Mouse (Mus musculus) cerebellum, adult 18-20 months (tissue): ENCODE results near the gene Mefv.

Source experiments
- DNase-seq, 2 experiments: peaks; one replicate each; pipeline ENCODE4 v3.0.0; 2021

Gene Mefv

DNA sequence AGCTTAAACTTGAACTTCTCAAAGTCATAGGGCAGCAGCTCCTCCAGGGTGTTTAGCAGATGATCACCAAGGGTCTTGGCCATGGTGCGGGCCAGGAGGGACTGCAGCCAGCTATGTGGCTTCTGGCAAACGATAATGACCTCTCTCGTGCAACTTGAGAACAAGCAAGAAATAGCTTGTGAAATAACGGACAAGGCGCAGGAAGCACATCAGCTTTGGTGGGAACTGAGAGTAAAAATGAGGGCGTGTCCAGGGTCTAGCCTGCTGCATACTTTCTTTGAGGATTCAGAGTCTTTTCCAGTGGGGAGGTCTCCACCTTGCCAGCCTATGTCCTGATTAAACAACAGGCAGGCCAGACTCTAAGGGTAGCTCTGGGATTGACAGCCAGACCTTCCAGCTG, at the start of gene Mefv:
Gene Mefv, minus strand, starts transcription at position 118 of the 400 bp plus-strand sequence.
- no peak for DNase-seq

DNA sequence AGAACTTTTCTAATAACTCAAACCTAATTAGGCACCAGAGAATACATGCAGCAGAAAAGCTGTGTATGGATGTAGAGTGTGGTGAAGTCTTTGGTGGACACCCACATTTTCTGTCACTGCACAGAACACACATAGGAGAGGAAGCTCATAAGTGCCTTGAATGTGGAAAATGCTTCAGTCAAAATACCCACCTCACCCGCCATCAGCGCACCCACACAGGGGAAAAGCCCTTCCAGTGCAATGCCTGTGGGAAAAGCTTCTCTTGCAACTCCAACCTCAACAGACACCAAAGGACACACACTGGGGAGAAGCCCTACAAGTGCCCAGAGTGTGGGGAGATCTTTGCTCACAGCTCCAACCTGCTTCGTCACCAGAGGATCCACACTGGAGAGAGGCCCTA, 31.1 kb upstream of the Mefv start:
- DNase-seq, result no peak

DNA sequence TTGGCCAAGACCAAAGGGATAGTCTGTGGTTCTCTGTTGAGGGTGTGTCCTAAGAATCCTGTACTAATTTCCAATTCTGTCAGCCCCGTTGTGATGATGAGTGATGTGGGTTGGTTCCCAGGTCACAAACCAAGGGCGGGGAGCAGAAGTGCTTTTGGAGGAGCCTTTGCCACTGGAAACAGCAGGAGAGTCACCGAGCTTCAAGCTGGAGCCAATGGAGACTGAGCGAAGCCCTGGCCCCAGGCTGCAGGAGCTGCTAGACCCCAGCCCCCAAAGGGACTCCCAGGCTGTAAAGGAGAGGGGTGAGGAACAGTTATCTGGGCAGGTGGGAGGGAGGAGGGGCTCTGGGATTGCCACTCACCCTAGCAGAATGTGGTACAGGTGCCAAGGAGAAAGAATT, 27.8 kb upstream of the Mefv start:
- DNase-seq, result peak in 1 of 2 experiments; percentile 9

DNA sequence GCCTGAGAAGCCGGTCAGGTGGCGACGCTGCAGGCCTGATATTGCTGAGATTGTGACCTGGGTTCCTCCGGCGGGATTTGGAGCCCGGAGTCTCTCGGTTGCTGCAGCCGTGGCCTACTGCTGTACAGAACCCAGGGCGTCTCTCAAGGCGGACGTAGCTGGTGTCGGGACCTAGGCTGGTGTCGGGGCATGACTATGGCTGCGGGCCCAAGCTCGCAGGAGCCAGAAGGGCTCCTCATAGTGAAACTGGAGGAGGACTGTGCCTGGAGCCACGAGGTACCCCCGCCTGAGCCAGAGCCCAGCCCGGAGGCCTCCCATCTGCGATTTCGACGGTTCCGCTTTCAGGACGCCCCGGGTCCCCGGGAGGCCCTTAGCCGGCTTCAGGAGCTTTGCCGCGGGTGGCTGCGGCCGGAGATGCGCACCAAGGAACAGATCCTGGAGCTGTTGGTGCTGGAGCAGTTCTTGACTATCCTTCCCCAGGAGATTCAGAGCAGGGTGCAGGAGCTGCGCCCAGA, 26.3 kb upstream of the Mefv start:
- DNase-seq, result no peak

DNA sequence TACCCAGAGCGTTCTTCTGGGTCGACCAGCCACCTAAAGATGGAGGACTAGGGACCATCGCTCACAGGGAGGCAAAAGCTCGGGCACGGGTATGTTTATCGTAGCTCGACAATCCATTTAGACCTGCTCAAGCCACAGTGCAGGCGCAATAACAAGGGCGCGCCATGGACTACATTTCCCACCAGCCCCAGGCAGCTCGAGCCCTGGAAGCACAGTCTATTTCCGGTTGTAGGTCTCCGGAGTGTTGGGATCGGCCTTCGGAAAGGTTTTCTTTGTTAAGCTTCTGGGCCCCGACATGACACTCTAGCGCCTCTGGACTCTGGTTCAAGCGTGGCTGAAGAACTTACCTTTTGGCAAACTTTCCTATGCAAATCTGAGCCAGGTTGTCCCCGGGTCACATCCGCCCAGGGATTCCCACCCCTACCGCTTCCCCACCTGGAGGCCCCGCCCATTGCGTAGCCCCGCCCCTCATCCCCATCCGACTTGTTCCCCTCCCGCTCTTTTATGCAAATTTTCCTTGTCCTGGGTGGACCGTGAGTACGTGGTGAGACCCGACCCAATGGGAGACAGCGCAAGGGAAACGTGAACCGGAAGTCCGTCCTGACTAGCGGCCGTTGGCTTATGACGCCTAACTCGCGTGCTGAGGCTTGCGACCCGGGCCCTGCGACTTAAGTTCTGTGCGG, 25.7 kb upstream of the Mefv start, which contains the start of gene Zfp263:
Gene Zfp263, plus strand, starts transcription at position 591 of the 683 bp plus-strand sequence.
- DNase-seq, result peak; percentile 91 to 95

DNA sequence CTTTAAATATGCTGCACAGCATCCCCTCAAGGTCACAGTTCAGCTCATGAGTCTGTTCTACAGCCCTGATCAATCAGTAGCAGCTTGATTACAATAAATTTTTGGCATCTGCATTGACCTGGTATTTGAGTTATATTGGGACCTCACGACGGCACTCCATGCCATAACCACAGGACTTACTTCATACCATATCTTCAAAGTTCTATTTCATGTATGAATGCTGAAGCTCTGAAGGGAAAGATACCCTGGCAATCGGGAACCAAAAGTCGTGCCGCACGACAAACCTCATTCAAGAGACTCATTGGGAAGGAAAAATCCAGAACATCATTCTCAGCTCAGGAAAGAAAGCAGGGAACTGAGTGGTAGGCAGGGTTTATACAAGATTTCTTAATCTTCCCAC, 24.6 kb upstream of the Mefv start:
- DNase-seq, result peak in 1 of 2 experiments; percentile 15

DNA sequence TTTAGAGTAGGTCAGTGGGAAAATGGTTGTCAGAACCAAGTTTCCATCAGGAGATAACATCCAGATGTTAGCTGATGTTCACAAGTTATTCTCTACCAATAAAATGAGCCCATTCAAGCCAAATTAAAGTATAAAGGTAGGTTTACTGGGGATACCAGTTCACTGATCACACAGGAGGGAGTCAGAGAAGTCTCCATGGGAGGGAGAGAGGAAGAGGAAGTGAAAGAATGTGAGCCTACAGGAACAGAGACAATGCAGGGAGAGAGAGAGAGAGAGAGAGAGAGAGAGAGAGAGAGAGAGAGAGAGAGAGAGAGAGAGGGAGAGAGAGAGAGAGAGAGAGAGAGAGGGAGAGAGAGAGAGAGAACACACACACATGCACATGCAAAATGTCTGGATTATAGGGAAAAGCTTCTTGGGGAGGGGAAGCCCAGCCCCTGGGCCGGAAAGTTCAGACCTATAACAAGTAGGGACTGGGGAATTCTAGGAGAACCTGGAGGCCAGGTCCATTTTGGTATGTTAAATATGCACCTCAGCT, 15.4 kb upstream of the Mefv start:
- DNase-seq, result no peak

DNA sequence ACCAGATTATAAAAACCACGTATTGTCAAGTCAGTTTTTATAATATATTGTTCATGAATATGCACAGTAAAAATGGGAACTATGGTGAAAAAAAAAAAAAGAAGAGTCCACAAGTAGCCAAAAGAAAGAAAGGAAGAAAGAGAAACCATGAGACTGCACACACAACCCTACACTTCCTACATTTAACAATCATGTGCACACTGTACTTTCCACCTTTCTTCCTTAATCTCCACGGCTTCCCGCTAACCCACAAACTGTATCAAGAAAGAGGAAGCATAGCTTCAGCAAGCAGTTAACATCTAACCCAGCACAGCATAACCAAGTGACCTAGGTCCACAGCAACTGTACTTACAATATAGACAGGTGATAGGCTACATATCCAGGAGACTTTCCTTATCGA, 14.7 kb upstream of the Mefv start:
- no peak for DNase-seq

DNA sequence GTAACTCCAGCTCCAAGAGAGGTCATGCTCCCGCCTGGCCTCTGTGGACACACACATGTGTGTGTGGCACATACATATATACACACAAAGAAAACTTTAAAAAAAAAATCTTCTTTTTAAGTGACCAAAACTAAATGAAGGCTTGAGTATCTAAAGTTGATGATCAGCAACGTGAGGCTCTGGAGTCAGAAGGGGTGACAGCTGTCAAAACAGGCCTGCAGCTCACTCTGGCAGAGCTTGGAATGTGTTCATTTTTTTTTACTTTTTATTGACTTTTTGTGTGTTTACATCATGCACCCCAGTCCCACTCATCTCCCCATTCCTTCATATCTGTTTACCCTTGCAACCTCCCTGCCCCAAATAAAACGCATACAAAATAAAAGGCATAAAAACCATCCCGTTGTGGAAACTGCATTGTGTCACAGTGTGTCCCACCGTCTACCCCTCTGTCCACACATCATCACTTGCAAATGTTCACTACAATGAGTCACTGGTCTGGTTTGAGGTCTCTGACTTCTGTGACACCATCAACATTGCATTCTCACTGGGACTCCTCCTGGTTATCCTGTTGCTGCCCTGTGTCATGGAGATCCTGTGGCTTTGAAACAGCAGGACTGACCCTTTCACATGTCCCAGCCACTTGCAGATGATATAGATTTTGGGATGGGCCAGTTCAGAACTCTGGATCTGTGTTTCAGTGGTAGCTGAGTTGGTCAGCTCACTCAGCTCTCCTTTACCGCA, 10.3 kb upstream of the Mefv start:
- DNase-seq, result no peak

DNA sequence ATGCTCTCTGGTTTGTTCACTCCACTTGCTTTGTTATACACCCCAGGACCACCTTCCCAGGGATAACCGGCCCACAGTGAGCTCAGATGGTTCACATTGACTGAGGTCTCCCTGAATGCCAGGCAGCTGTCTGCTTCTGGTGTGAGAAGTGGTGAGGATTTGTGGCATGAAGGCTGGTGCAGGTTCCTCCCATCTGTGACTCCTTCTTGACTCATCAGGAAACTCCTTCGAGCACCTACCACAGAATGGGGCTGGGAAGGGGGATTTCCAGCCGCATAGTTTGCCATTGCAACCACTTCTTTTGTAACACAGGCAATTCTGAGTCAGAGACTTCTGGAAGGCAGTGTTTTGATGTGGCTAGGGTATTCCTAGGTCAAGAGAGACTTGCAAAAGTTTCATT, 5.3 kb upstream of the Mefv start:
- DNase-seq, result no peak

DNA sequence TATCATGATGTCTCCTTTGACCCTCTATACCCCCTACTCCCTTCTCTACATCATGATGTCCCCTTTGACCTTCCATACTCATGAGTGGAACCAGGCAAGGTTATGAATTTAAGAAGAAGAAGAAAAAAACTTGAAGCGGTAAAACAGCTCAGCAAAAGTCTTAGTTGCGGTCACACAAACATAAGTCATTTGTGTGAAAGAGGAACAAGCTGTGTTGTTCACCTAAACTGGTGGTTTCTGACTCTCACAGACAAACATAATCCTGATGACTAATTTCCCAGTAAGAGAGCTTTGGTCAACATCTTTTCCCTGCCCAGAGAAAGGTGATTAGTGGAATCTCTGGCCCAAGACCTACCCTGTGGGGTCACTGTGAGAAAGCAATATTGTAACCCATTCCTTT, 3.2 kb downstream of the Mefv start:
- DNase-seq, result no peak

DNA sequence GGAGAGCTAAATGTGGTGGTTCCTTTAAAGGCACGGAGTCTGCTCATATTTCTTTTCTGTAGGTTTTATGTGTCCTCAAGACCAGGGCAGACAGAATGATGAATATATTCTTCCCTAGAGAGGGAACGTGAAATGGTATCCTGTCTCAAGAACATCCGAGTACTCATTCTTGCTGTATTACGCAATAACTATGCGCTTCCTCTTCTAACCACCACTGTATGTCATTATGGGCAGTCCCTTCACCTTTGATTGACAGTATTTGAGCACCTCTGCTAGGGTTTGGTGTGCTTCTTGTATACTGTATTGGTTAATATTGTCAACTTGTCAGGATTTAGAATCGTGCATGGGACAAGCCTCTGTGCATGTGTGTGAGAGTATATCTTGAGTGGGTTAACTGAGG, 11.2 kb downstream of the Mefv start:
- no peak for DNase-seq

DNA sequence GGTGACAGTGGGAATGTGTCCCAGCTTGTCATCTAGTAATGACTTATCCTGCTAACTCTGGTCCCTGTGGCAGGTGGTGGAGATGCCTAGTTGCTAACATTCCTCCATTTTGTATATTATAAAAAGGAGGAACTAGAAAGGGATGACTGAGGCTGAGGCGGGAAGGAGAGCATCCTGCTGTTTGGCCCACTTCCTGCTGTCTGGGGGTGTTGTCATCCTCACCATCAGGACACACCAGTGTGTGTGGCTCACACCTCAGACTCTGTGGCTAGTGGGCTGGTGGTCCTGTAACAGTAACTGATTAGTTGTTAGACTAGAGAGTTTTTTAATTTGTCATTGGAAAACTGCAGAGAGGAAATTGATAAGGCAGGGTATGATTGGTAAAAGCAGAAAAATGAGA, 17.0 kb downstream of the Mefv start:
- no peak for DNase-seq

DNA sequence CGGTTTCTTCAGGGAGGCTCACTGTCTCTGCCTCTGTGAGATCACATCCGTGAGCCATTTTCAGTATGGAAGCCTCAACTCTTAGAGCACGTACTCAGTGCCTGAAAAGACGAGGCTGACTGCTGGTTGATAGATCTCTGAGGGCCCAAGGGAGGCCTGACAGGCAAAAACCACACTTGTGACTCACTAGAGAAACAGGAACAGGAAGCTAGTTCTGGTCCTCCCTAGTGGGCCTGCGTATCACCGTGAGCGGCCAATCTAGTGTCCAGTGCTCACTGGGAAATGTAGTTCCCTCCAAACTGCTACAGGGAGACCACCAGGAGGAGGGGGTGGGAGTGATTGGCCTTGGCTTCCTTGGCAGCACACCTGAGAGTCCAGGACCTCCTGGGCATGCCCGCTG, 18.6 kb downstream of the Mefv start:
- DNase-seq, result no peak

DNA sequence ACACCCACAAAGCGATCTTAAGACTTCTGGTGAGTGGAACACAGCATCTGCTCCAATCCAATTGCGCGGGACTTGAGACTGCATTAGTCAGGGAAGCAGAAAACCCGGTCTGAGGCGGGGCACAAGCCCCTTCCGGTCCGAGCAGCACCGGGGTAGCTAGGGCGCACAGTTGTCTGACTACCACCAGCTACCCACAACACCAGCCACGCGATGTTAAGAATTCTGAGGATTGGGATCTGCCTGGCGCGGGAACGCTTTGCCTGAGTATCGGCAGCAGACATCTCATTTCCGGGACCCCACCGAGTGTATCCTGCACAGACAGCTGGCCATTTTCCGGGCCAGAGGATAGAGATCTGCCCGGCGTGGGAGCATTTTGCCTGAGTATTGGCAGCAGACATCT, 28.3 kb downstream of the Mefv start:
- peak in 1 of 2 experiments; percentile 12 for DNase-seq
